Mouse (Mus musculus) stomach, postnatal 0 days (tissue): ENCODE measurements around the gene Stim1.

Experiments
- CTCF ChIP-seq: IDR thresholded peaks from 2 replicates; pipeline ENCODE4 v1.5.1; 2016; ENCODE audit warnings: antibody characterized with exemption, low read depth, mild to moderate bottlenecking, moderate library complexity
- EP300 ChIP-seq: optimal IDR thresholded peaks from 2 replicates; pipeline ENCODE3; 2016; ENCODE audit warnings: antibody characterized with exemption

GRCm38 (mm10) chr7:102242371-102242770, 25.2 kb upstream of the Stim1 start:
- TF ChIP-seq EP300 (no peak), CTCF (no peak)
